Mouse (Mus musculus) cortical plate, adult 2 months (tissue): ENCODE results near the gene Abca5. TPM values are rescaled to one million over a fixed set of nuclear protein-coding genes. Genes with fewer than 3 reads are reported as not detected.

Experiments used
- H3K27ac ChIP-seq: fragments of 200-500 bp; 2 replicates; pipeline ENCODE4 v1.5.1; 2012; ENCODE audit warnings: low read length, control low read depth, inconsistent platforms; ENCODE audit not compliant: insufficient read depth
- H3K4me1 ChIP-seq: fragments of 200-500 bp; 2 replicates; pipeline ENCODE4 v1.6.1; 2011; ENCODE audit warnings: low read length; ENCODE audit not compliant: control insufficient read depth, insufficient read depth
- H3K4me3 ChIP-seq: fragments of 200-500 bp; 2 replicates; pipeline ENCODE4 v1.5.1; 2011; ENCODE audit warnings: mild to moderate bottlenecking, low read length, control low read depth; ENCODE audit not compliant: insufficient read depth
- CTCF ChIP-seq: fragments of 200-500 bp; IDR thresholded peaks from 2 replicates; pipeline ENCODE4 v1.5.1; 2011; ENCODE audit warnings: mild to moderate bottlenecking, control low read depth, low read length; ENCODE audit not compliant: insufficient read depth; ENCODE audit errors: extremely low read depth
- POLR2A ChIP-seq: fragments of 200-500 bp; IDR thresholded peaks from 2 replicates; pipeline ENCODE4 v1.6.1; 2011; ENCODE audit warnings: mild to moderate bottlenecking, low read length, control low read depth; ENCODE audit not compliant: insufficient read depth; ENCODE audit errors: extremely low read depth
- polyA plus RNA-seq: library from polyadenylated mRNA; depleted of rRNA; stranded (reverse); fragments of >200 nt; gene quantifications from 2 replicates; pipeline ENCODE4 v1.2.3, GENCODE M21; 2012

The Abca5 gene
- polyA plus RNA-seq, 1 experiment: 12.7 TPM

DNA sequence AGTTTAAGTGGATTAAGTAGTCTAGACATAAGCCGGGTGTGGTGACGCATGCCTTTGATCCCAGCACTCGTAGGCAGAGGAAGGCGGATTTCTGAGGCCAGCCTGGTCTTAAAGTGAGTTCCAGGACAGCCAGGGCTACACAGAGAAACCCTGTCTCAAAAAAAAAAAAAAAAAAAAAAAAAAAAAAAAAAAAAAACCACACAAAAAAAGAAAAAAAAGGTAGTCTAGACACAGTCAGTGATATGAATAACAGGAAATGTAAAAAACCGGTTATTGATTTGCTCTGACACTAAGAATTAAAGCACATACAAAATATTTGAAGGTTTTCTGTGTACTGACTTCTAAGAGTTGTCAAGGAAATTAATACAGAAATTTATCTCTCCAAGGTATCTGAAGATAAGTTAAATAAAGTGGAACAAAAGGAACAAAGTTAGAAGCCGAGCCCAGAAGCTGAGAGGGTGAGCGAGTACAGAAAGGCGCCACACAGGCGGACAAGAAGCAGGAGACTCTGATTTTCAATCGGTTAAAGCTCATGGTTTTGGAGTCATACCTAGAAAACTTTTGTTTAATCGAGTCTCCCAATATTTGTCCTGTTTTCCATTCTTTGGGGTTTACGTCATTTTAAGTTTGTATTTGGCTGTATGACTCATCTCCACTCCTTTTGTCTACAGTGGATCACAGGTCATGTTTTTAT, 30.9 kb downstream of the Abca5 start:
- TF ChIP-seq POLR2A (no peak), CTCF (no peak)
- Histone ChIP-seq H3K4me3 (no peak overlapping the region), H3K27ac (no peak overlapping the region), H3K4me1 (no peaks in the 10 kb centered on the region)

DNA sequence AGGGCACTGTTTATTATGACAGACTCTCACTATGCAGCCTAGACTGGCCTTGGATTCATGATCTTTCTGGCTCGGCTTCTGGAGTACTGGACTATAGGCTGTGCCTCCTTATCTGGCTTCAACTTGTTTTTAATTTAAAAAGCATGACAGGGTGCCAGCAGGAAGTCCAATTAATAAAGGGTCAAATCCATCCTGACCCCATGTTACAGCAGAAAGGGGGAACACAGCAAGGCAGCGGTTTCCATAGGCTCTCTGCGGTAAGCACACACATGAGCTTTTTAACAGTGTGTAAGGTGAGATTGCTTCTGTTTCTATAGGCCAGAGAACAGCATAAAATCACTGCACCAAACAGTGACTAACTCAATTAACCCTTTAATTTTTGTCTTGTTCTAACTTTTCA, 34.1 kb downstream of the Abca5 start:
- peaks cover 1% of the 10 kb centered on the region; the same call in 1 of the 2 replicates for H3K4me1 ChIP-seq
- no peak for TF ChIP-seq POLR2A
- TF ChIP-seq CTCF: no peak
- no peak overlapping the region for H3K4me3 ChIP-seq
- no peak overlapping the region for H3K27ac ChIP-seq

DNA sequence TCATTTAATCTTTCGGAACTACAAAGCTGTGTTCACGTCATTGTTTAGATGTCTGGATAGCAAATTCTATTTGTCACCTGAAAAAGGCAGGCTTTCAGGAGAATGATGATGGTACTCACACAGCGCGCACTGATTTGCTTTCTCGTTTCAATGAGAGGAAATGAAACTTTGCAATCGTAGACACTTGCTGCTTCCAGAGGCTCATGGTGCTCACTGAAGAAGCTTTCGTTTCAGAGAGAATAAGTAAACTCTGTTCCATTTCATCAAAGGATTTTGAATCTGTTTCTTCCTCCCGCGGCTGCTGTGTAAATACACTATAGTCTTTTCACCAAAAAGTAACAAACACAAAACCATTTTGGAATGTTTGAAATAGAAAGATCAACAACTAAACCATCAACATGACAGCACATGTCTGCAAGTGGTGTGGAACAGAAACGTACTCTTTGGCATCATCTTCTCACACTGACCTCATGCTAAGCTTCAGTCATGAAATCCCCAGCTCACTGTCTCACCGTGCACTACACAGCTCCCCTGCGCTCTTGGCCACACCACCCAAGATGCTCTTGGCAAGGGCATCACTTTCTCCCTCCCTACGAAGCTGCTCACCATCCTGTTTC, 39.5 kb downstream of the Abca5 start:
- H3K4me3 ChIP-seq: no peak overlapping the region
- no peak for TF ChIP-seq CTCF
- TF ChIP-seq POLR2A: no peak
- H3K4me1 ChIP-seq: peaks cover 1% of the 10 kb centered on the region; the same call in 1 of the 2 replicates

DNA sequence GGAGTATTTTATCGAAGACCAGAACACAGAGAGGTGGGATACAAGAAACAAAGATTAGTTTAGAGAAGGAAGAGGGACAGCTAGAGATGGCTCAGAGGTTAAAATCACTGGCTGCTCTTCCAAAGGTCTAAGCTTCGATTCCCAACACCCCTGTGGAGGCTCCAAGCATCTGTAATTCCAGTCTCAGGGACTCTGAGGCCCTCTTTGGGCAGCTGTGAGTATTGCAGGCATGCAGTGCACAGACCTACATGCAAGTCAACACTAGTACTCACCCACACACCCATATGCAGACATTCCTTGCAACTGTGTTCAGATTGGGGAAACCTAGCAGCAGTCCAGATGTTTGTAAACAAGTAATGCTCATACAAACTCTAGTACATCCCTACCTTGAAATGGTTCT, 46.9 kb downstream of the Abca5 start:
- H3K4me1 ChIP-seq: no peaks in the 10 kb centered on the region
- no peak overlapping the region for H3K4me3 ChIP-seq
- no peak overlapping the region for H3K27ac ChIP-seq
- TF ChIP-seq CTCF (no peak), POLR2A (no peak)

More for the DNA sequence above, 39.5 kb downstream of the Abca5 start:
- no peak overlapping the region for H3K27ac ChIP-seq

DNA sequence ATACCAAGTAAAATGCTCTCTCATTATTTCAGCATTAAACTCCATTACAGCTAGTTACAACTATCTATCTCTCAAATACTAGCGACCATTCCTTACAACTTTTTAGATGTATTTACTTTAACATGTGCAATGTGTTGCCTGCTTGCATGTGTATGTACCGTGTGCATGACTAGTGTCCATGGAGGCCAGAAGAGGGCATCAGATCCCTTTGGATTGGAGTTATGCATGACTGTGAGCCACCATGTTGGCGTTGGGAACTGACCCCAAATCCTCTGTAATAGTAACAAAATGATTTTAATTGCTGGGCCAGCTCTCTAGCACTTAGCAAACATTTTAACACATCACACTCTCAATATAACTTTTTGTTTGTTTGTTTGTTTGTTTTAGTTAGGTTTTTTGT, 49.1 kb downstream of the Abca5 start:
- Histone ChIP-seq H3K4me3 (no peak overlapping the region), H3K27ac (no peak overlapping the region), H3K4me1 (no peaks in the 10 kb centered on the region)
- no peak for TF ChIP-seq CTCF
- no peak for TF ChIP-seq POLR2A

DNA sequence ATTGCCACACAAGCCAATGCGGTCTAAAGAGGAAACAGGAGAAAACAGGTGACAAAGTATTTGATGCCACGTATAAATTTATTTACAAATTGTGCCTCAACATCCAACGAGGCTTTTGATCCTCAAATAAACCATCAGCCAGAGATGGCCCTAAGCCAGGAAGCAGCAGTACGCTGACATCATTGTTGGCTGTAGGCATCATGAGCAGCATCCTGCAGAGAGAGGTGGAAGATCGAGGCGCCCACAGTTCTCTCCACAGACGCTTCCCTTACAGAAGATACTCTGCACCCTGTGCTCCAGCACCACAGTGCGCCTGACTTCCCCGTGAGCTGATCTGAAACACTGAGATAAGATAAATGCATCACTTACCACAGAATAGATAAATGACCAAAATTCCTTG, 49.8 kb downstream of the Abca5 start:
- no peak overlapping the region for H3K4me3 ChIP-seq
- TF ChIP-seq POLR2A (no peak), CTCF (no peak)
- no peak overlapping the region for H3K27ac ChIP-seq
- H3K4me1 ChIP-seq: no peaks in the 10 kb centered on the region

DNA sequence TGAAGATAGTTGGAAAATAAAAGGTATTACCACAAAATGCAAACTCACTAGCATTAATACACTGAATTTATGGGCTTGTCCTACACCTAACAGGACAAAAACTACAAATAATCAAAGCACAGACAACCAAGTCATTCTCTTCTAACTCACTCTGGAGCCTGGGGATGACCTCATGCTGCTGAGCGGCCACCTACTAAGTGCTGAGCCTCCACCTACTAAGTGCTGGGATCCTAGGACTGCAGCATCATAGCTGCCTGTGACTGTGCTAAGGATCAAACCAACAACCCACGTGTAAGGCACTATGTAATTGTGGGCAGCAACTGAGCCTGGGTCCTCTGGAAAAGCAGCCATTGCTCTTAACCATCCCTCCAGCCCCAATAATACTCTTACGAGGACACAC, 51.2 kb downstream of the Abca5 start:
- no peak for TF ChIP-seq POLR2A
- no peak for TF ChIP-seq CTCF
- Histone ChIP-seq H3K27ac (no peak overlapping the region), H3K4me3 (no peak overlapping the region), H3K4me1 (no peaks in the 10 kb centered on the region)

DNA sequence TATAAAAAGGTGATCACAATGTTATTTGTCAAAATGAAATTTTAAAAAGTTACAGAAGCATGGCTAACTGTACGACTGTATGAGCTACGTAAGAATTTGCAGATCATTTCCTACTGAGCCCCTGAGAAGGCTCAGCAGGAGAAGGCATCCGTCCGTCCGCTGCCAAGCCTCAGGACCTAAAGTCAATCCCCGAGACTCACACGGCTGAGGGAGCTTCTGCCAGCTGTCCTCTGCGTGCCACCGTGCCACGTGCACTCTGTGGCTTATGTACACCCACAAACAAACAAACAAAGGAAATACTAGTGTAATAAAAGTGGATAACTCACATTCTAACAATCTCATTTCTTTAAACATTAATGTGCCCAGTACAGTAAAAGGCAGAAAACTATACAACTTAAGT, 52.7 kb downstream of the Abca5 start:
- no peaks in the 10 kb centered on the region for H3K4me1 ChIP-seq
- no peak overlapping the region for H3K27ac ChIP-seq
- no peak for TF ChIP-seq CTCF
- TF ChIP-seq POLR2A: no peak
- H3K4me3 ChIP-seq: no peak overlapping the region

DNA sequence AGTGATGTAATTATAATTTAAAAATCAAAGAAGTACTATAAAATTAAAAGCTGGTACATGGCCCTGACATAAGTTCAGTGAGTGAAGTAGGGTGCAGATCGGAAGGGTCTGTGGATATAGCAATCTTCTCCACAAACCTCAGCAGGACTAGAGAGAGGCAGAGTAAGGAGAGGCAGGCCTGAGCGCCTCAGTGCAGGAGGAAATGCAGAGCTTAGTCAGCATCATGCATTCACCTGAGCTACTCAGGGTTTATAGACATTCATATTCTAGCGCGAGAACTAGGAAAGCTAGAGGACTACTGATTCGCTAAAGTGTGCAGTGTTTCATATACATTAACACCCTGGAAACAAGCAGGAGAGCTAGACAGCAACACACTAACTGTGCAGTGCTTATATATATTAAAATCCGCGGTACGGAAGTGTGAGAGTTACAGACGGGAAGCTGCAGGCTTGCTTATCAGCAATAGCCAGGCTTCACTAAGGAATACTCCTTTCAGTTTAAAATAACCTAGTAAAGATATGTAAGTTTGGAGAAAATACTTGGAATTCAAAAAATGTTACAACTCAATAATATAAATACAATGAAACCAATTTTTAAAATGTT, 53.2 kb downstream of the Abca5 start:
- H3K27ac ChIP-seq: no peak overlapping the region
- no peak overlapping the region for H3K4me3 ChIP-seq
- TF ChIP-seq POLR2A: no peak
- no peak for TF ChIP-seq CTCF
- no peaks in the 10 kb centered on the region for H3K4me1 ChIP-seq

DNA sequence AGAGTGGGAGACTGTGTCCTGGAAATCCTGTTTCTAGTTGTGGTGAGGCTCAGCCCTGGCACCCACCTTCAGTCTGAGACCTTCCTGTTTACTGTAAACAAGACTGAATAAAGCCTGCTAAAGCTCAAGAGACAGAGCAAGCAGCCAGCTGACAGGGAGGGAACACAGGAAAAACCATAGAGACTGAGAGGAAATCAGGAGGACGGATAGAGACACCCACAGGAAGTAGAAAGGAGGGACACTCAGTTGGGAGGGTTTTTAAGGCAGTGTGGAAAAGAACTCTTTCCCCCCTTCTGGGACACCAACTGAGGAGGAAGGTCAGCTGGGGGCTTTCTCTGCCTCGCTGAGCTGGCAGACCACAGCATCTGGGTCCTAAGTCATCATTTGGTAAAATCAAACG, 62.7 kb downstream of the Abca5 start:
- TF ChIP-seq POLR2A (no peak), CTCF (no peak)
- H3K4me1 ChIP-seq: no peaks in the 10 kb centered on the region
- H3K27ac ChIP-seq: no peak overlapping the region
- no peak overlapping the region for H3K4me3 ChIP-seq
